Mouse (Mus musculus) intestine, postnatal 0 days (tissue): ENCODE data around the gene Dcun1d3. TPM values are rescaled to one million over a fixed set of nuclear protein-coding genes. Genes with fewer than 3 reads are reported as not detected.

Experiments used
- ATAC-seq: fragments of 200-750 bp; cut with Nextera tagmentation; 2 replicates; pipeline ENCODE4 v1.8.0; 2017; ENCODE audit warnings: mild to moderate bottlenecking, moderate TSS enrichment, moderate library complexity
- H3K27ac ChIP-seq: fragments of 300-500 bp; sonication (generic); 2 replicates; pipeline ENCODE4 v1.5.1; 2014; ENCODE audit warnings: mild to moderate bottlenecking, low read depth, low read length, moderate library complexity
- H3K27me3 ChIP-seq: fragments of 300-500 bp; sonication (generic); replicated peaks from 2 replicates; pipeline ENCODE4 v1.6.1; 2014; ENCODE audit warnings: low read length, mixed read lengths; ENCODE audit not compliant: control insufficient read depth, insufficient read depth
- H3K36me3 ChIP-seq: fragments of 300-500 bp; sonication (generic); 2 replicates; pipeline ENCODE4 v1.6.1; 2014; ENCODE audit warnings: mild to moderate bottlenecking, moderate library complexity; ENCODE audit not compliant: control insufficient read depth, insufficient read depth
- H3K4me1 ChIP-seq: fragments of 300-500 bp; sonication (generic); replicated peaks from 2 replicates; pipeline ENCODE4 v1.6.1; 2014; ENCODE audit warnings: antibody characterized with exemption, low read length, mixed read lengths; ENCODE audit not compliant: control insufficient read depth, insufficient read depth
- H3K4me2 ChIP-seq: fragments of 300-500 bp; sonication (generic); replicated peaks from 2 replicates; pipeline ENCODE4 v1.6.1; 2014; ENCODE audit warnings: low read depth, mild to moderate bottlenecking, moderate library complexity
- H3K4me3 ChIP-seq: fragments of 300-500 bp; sonication (generic); 2 replicates; pipeline ENCODE4 v1.5.1; 2014; ENCODE audit warnings: low read depth, low read length
- H3K9ac ChIP-seq: fragments of 300-500 bp; sonication (generic); 2 replicates; pipeline ENCODE4 v1.6.1; 2014; ENCODE audit warnings: mild to moderate bottlenecking, low read depth, low read length
- H3K9me3 ChIP-seq: fragments of 300-500 bp; sonication (generic); 2 replicates; pipeline ENCODE4 v1.6.1; 2016; ENCODE audit warnings: mixed run types; ENCODE audit not compliant: control insufficient read depth
- CTCF ChIP-seq: sonication (generic); IDR thresholded peaks from 2 replicates; pipeline ENCODE4 v1.5.1; 2016; ENCODE audit warnings: low read depth, mild to moderate bottlenecking, control low read depth, antibody characterized with exemption, moderate library complexity
- WGBS: fragments of 180-500 bp; shearing (Covaris S2); extraction: QIAGEN DNeasy Blood & Tissue Kit; methylation state at CpG from one replicate; pipeline ENCODE4 v1.1.7; 2014; 5-methylcytosine and 5-hydroxymethylcytosine counted together
- polyA plus RNA-seq: library from polyadenylated mRNA; unstranded; fragments of >200 nt; fragmentation: Nextera tagmentation; extraction: Ambion mirVana; gene quantifications from 2 replicates; pipeline ENCODE4 v1.2.1, GENCODE M21; 2015

Dcun1d3 gene
- polyA plus RNA-seq, 1 experiment from 2014 or later, result 11.9 TPM

GRCm38 (mm10) chr7:119879171-119879570 is 16.9 kb downstream of the Dcun1d3 start:
- H3K4me3 ChIP-seq, result no peak overlapping the region
- 0 out of 2 replicates have a peak, but pooled peaks have one; percentile 36 for ATAC-seq
- 77% methylated on average over 4 of the region's 4 CpGs for WGBS

GRCm38 (mm10) chr7:119875776-119876440 is 20.2 kb downstream of the Dcun1d3 start:
- no peak for TF ChIP-seq CTCF
- Histone ChIP-seq H3K4me3 (no peak overlapping the region), H3K4me2 (no peak overlapping the region), H3K27me3 (no peaks in the 10 kb centered on the region), H3K27ac (no peak overlapping the region), H3K9ac (no peak overlapping the region), H3K4me1 (peaks cover 10% of the 10 kb centered on the region; the same call in 1 of the 2 replicates), H3K9me3 (no peaks in the 10 kb centered on the region), H3K36me3 (peaks cover 2% of the 10 kb centered on the region; the same call in 1 of the 2 replicates)
- 67% methylated on average over 3 of the region's 3 CpGs for WGBS
- ATAC-seq, result no peak

More at GRCm38 (mm10) chr7:119879171-119879570, 16.9 kb downstream of the Dcun1d3 start:
- TF ChIP-seq CTCF, result no peak
- no peak overlapping the region; the same call in 1 of the 2 replicates for H3K27ac ChIP-seq
- H3K36me3 ChIP-seq, result peaks cover 2% of the 10 kb centered on the region; the same call in 1 of the 2 replicates
- no peak overlapping the region for H3K4me2 ChIP-seq
- peaks cover 13% of the 10 kb centered on the region; the same call in 1 of the 2 replicates for H3K4me1 ChIP-seq
- H3K9me3 ChIP-seq, result no peaks in the 10 kb centered on the region
- H3K27me3 ChIP-seq, result no peaks in the 10 kb centered on the region
- no peak overlapping the region for H3K9ac ChIP-seq

GRCm38 (mm10) chr7:119873050-119873449 is 23.0 kb downstream of the Dcun1d3 start:
- no peaks in the 10 kb centered on the region for H3K27me3 ChIP-seq
- no peak overlapping the region for H3K4me2 ChIP-seq
- no peaks in the 10 kb centered on the region for H3K4me1 ChIP-seq
- no peak overlapping the region for H3K27ac ChIP-seq
- 67% methylated on average over 2 of the region's 2 CpGs for WGBS
- no peak for ATAC-seq
- H3K9me3 ChIP-seq, result no peaks in the 10 kb centered on the region
- H3K4me3 ChIP-seq, result no peak overlapping the region
- H3K36me3 ChIP-seq, result peaks cover 11% of the 10 kb centered on the region; the same call in 1 of the 2 replicates
- no peak overlapping the region for H3K9ac ChIP-seq
- no peak for TF ChIP-seq CTCF

GRCm38 (mm10) chr7:119872204-119872603 is 23.9 kb downstream of the Dcun1d3 start:
- Histone ChIP-seq H3K36me3 (0 out of 2 replicates have a peak, but pooled peaks cover 9% of the 10 kb centered on the region), H3K9ac (no peak overlapping the region), H3K4me3 (no peak overlapping the region), H3K4me2 (no peak overlapping the region), H3K9me3 (no peaks in the 10 kb centered on the region), H3K27ac (no peak overlapping the region), H3K27me3 (no peaks in the 10 kb centered on the region), H3K4me1 (no peaks in the 10 kb centered on the region)
- no peak for ATAC-seq
- 95% methylated on average over 4 of the region's 4 CpGs for WGBS
- TF ChIP-seq CTCF, result no peak

- no peak for TF ChIP-seq CTCF
Observed at GRCm38 (mm10) chr7:119866136-119866535, 30.0 kb downstream of the Dcun1d3 start.

GRCm38 (mm10) chr7:119864500-119864899 is 31.6 kb downstream of the Dcun1d3 start:
- TF ChIP-seq CTCF, result no peak
- Histone ChIP-seq H3K9me3 (no peaks in the 10 kb centered on the region), H3K9ac (no peak overlapping the region), H3K36me3 (peaks cover 8% of the 10 kb centered on the region; the same call in 1 of the 2 replicates), H3K4me3 (no peak overlapping the region), H3K27me3 (no peaks in the 10 kb centered on the region), H3K27ac (no peak overlapping the region; the same call in 1 of the 2 replicates), H3K4me1 (peaks cover 13% of the 10 kb centered on the region; the same call in 1 of the 2 replicates), H3K4me2 (no peak overlapping the region)
- 31% methylated on average over 5 of the region's 5 CpGs for WGBS
- no peak for ATAC-seq

More at GRCm38 (mm10) chr7:119866136-119866535, 30.0 kb downstream of the Dcun1d3 start:
- H3K27ac ChIP-seq, result no peak overlapping the region
- ATAC-seq, result no peak
- no peaks in the 10 kb centered on the region for H3K9me3 ChIP-seq
- no peak overlapping the region for H3K4me3 ChIP-seq
- WGBS, result 33% methylated on average over 1 of the region's 1 CpGs
- no peak overlapping the region for H3K9ac ChIP-seq
- no peaks in the 10 kb centered on the region for H3K27me3 ChIP-seq
- no peak overlapping the region for H3K4me2 ChIP-seq
- H3K36me3 ChIP-seq, result peaks cover 8% of the 10 kb centered on the region; the same call in 1 of the 2 replicates
- peaks cover 13% of the 10 kb centered on the region; the same call in 1 of the 2 replicates for H3K4me1 ChIP-seq
